Mouse (Mus musculus) liver, adult (tissue): ENCODE results near the gene Cnot11.

Experiments
- GATA4 ChIP-seq: IDR thresholded peaks from 2 replicates; pipeline ENCODE4 v1.6.1; 2014; ENCODE audit warnings: mild to moderate bottlenecking, low read length; ENCODE audit not compliant: insufficient replicate concordance

Cnot11 gene

GRCm38 (mm10) chr1:39559009-39559408 is 24.2 kb downstream of the Cnot11 start:
- TF ChIP-seq GATA4, result no peak

GRCm38 (mm10) chr1:39561920-39562319 is 27.1 kb downstream of the Cnot11 start:
- TF ChIP-seq GATA4, result no peak

- no peak for TF ChIP-seq GATA4
Measured at GRCm38 (mm10) chr1:39563161-39563560, 28.4 kb downstream of the Cnot11 start.

GRCm38 (mm10) chr1:39564603-39565002 is 29.8 kb downstream of the Cnot11 start:
- no peak for TF ChIP-seq GATA4

- TF ChIP-seq GATA4, result no peak
Measured at GRCm38 (mm10) chr1:39568079-39568478, 33.3 kb downstream of the Cnot11 start.

GRCm38 (mm10) chr1:39571653-39572052 is 36.9 kb downstream of the Cnot11 start:
- TF ChIP-seq GATA4, result no peak

GRCm38 (mm10) chr1:39573890-39574289 is 39.1 kb downstream of the Cnot11 start:
- TF ChIP-seq GATA4, result no peak

- TF ChIP-seq GATA4, result no peak
Measured at GRCm38 (mm10) chr1:39575778-39576375, 41.1 kb downstream of the Cnot11 start.

GRCm38 (mm10) chr1:39576431-39577243 is 41.8 kb downstream of the Cnot11 start:
- no peak for TF ChIP-seq GATA4

- TF ChIP-seq GATA4, result no peak
Measured at GRCm38 (mm10) chr1:39577253-39577705, 42.5 kb downstream of the Cnot11 start, which contains the start of gene Rnf149. Gene Rnf149 (minus strand): TSS chr1:39577405.

- no peak for TF ChIP-seq GATA4
Measured at GRCm38 (mm10) chr1:39578446-39578845, 43.7 kb downstream of the Cnot11 start.

GRCm38 (mm10) chr1:39579139-39579538 is 44.3 kb downstream of the Cnot11 start:
- TF ChIP-seq GATA4, result no peak

GRCm38 (mm10) chr1:39581215-39581614 is 46.4 kb downstream of the Cnot11 start:
- TF ChIP-seq GATA4, result no peak

GRCm38 (mm10) chr1:39583173-39583572 is 48.4 kb downstream of the Cnot11 start:
- TF ChIP-seq GATA4, result no peak

- TF ChIP-seq GATA4, result no peak
Measured at GRCm38 (mm10) chr1:39585416-39585815, 50.6 kb downstream of the Cnot11 start.

GRCm38 (mm10) chr1:39590193-39590592 is 55.4 kb downstream of the Cnot11 start:
- TF ChIP-seq GATA4, result no peak

GRCm38 (mm10) chr1:39592090-39592489 is 57.3 kb downstream of the Cnot11 start:
- no peak for TF ChIP-seq GATA4

GRCm38 (mm10) chr1:39593836-39594235 is 59.0 kb downstream of the Cnot11 start:
- TF ChIP-seq GATA4, result no peak
